Mouse (Mus musculus) monocyte, adult 5-6 weeks (primary cell): ENCODE data around the gene Cmtr2. TPM values are rescaled to one million over a fixed set of nuclear protein-coding genes. Genes with fewer than 3 reads are reported as not detected.

Experiments
- ATAC-seq: fragments of 153-309, 156-312 bp; replicated peaks from 2 replicates; pipeline ENCODE4 v1.8.0; 2017; ENCODE audit warnings: mild to moderate bottlenecking; ENCODE audit not compliant: low TSS enrichment, insufficient number of reproducible peaks, severe bottlenecking, poor library complexity, low FRiP score
- total RNA-seq: library from RNA; stranded (forward); fragments of 200-1000, 200-491, 200-594 nt; gene quantifications from 3 replicates; pipeline ENCODE4 v1.2.3, GENCODE M21; 2017

Gene Cmtr2
- total RNA-seq, result 5.8 to 7.7 TPM (median 7.2 TPM) in 3 replicates

- no peak for ATAC-seq
Observed at GRCm38 (mm10) chr8:110215365-110215764, at the start of gene Cmtr2. Gene Cmtr2, plus strand, starts transcription at chr8:110215665.

- no peak for ATAC-seq
Observed at GRCm38 (mm10) chr8:110166270-110166669, 49.2 kb upstream of the Cmtr2 start.

GRCm38 (mm10) chr8:110168046-110168445, 47.4 kb upstream of the Cmtr2 start, which contains the start of gene Calb2:
Gene Calb2, minus strand, starts transcription at chr8:110168210.
- no peak for ATAC-seq

GRCm38 (mm10) chr8:110172161-110172560, 43.3 kb upstream of the Cmtr2 start:
- ATAC-seq, result no peak

- ATAC-seq, result no peak
Observed at GRCm38 (mm10) chr8:110174826-110175225, 40.6 kb upstream of the Cmtr2 start.

- no peak for ATAC-seq
Observed at GRCm38 (mm10) chr8:110177359-110178155, 37.9 kb upstream of the Cmtr2 start.

- ATAC-seq, result no peak
Observed at GRCm38 (mm10) chr8:110182735-110183367, 32.6 kb upstream of the Cmtr2 start.

- no peak for ATAC-seq
Observed at GRCm38 (mm10) chr8:110183748-110184147, 31.7 kb upstream of the Cmtr2 start.

GRCm38 (mm10) chr8:110185538-110185937, 29.9 kb upstream of the Cmtr2 start:
- ATAC-seq, result no peak

GRCm38 (mm10) chr8:110188961-110189750, 26.3 kb upstream of the Cmtr2 start:
- ATAC-seq, result no peak

GRCm38 (mm10) chr8:110196678-110197077, 18.8 kb upstream of the Cmtr2 start:
- ATAC-seq, result no peak

- no peak for ATAC-seq
Observed at GRCm38 (mm10) chr8:110201806-110202205, 13.7 kb upstream of the Cmtr2 start.

GRCm38 (mm10) chr8:110216253-110216652, 788 bp downstream of the Cmtr2 start:
- ATAC-seq, result no peak

GRCm38 (mm10) chr8:110217198-110217597, 1.7 kb downstream of the Cmtr2 start:
- ATAC-seq, result no peak

GRCm38 (mm10) chr8:110217681-110218131, 2.2 kb downstream of the Cmtr2 start:
- ATAC-seq, result peak; percentile 98

- no peak for ATAC-seq
Observed at GRCm38 (mm10) chr8:110218511-110218910, 3.0 kb downstream of the Cmtr2 start.

- no peak for ATAC-seq
Observed at GRCm38 (mm10) chr8:110220936-110221335, 5.5 kb downstream of the Cmtr2 start.

GRCm38 (mm10) chr8:110230803-110231202, 15.3 kb downstream of the Cmtr2 start:
- ATAC-seq, result no peak
